8 mouse cellular contexts compared by ENCODE assay signal in genomic region chr19:53850166-53850922, GRCm38 (mm10). TPM values are rescaled to one million over a fixed set of nuclear protein-coding genes. Genes with fewer than 3 reads are reported as not detected.
A peak's percentile ranks its signal among the peaks of the same experiment; 100 is the strongest.
DNase-seq lines count a peak whose midpoint lies in the region; ATAC-seq and TF ChIP-seq lines count a peak whose summit lies in the region.

No protein-coding gene starts in this region.

- no peaks in the 10 kb centered on the region for H3K79me2 ChIP-seq in liver, adult 2 months (ENCODE audit: control insufficient read depth, insufficient read depth, low read length)

- H3K4me1 ChIP-seq in liver, adult 2 months (ENCODE audit: control insufficient read depth, insufficient read depth, low read length) = peaks cover 7% of the 10 kb centered on the region; the same call in 1 of the 2 replicates
- peaks cover 5% of the 10 kb centered on the region; the same call in 1 of the 2 replicates for H3K4me1 ChIP-seq in liver, embryonic 11.5 days (replicated peaks; ENCODE audit: control insufficient read depth, insufficient read depth, low read length)
- H3K4me1 ChIP-seq in hindbrain, postnatal 0 days (ENCODE audit: insufficient read depth, low read length) = peaks cover 32% of the 10 kb centered on the region
- H3K4me1 ChIP-seq in limb, embryonic 14.5 days (ENCODE audit: control insufficient read depth, insufficient read depth, low read length) = peaks cover 36% of the 10 kb centered on the region
- peaks cover 35% of the 10 kb centered on the region for H3K4me1 ChIP-seq in small intestine, adult 2 months (ENCODE audit: control insufficient read depth, insufficient read depth, insufficient read length, low read length)

- peak overlapping the region; percentile 75 for H3K27ac ChIP-seq in liver, adult 2 months (replicated peaks; ENCODE audit: insufficient read depth, low read depth, low read length)
- no peak overlapping the region for H3K27ac ChIP-seq in liver, embryonic 11.5 days (ENCODE audit: low read depth, low read length)
- H3K27ac ChIP-seq in hindbrain, postnatal 0 days = peak overlapping the region; percentile 91
- peak overlapping the region; percentile 52 for H3K27ac ChIP-seq in limb, embryonic 14.5 days (replicated peaks; ENCODE audit: low read depth, low read length)
- peak overlapping the region; percentile 78 for H3K27ac ChIP-seq in small intestine, adult 2 months (ENCODE audit: insufficient read depth, low read depth, low read length)

- peak; percentile 88 for DNase-seq in liver, adult 2 months (ENCODE audit: extremely low read depth, low read depth, low spot score)
- DNase-seq in liver, embryonic 11.5 days (ENCODE audit: low spot score) = no peak
- DNase-seq in cerebellum, adult 9-11 months = peak; percentile 75
- DNase-seq in gastrocnemius, postnatal 4 days (ENCODE audit: low spot score in 2 of 2) = peak; percentile 52 to 76
- DNase-seq in hindbrain, postnatal 0 days (ENCODE audit: low spot score) = peak; percentile 79
- peak; percentile 61 for DNase-seq in limb, embryonic 14.5 days (ENCODE audit: low spot score)
- no peak for DNase-seq in yolk sac, embryonic 10.5 days (ENCODE audit: low spot score)

- H3K36me3 ChIP-seq in liver, adult 2 months (ENCODE audit: control insufficient read depth, insufficient read depth, low read length) = no peaks in the 10 kb centered on the region
- no peaks in the 10 kb centered on the region for H3K36me3 ChIP-seq in liver, embryonic 11.5 days (ENCODE audit: control insufficient read depth, insufficient read depth, low read length)
- H3K36me3 ChIP-seq in hindbrain, postnatal 0 days (ENCODE audit: insufficient read depth, low read length) = no peaks in the 10 kb centered on the region
- no peaks in the 10 kb centered on the region for H3K36me3 ChIP-seq in limb, embryonic 14.5 days (ENCODE audit: control insufficient read depth, insufficient read depth, low read length)
- no peaks in the 10 kb centered on the region for H3K36me3 ChIP-seq in small intestine, adult 2 months (ENCODE audit: control insufficient read depth, insufficient read depth, low read length)

- no peak overlapping the region for H3K4me2 ChIP-seq in liver, embryonic 11.5 days
- H3K4me2 ChIP-seq in hindbrain, postnatal 0 days (ENCODE audit: low read depth, low read length) = 0 out of 2 replicates have a peak overlapping the region, but pooled peaks have one; percentile 16
- no peak overlapping the region; the same call in 1 of the 2 replicates for H3K4me2 ChIP-seq in limb, embryonic 14.5 days (replicated peaks; ENCODE audit: low read depth, low read length, severe bottlenecking)

- H3K4me3 ChIP-seq in liver, adult 2 months (ENCODE audit: insufficient read depth, low read depth, low read length) = no peak overlapping the region
- H3K4me3 ChIP-seq in liver, embryonic 11.5 days (ENCODE audit: low read depth, low read length) = no peak overlapping the region
- no peak overlapping the region for H3K4me3 ChIP-seq in hindbrain, postnatal 0 days (ENCODE audit: low read length)
- H3K4me3 ChIP-seq in limb, embryonic 14.5 days (replicated peaks; ENCODE audit: low read length) = no peak overlapping the region
- H3K4me3 ChIP-seq in small intestine, adult 2 months (ENCODE audit: low read depth, low read length) = no peak overlapping the region

- no peak for TF ChIP-seq POLR2A in liver, adult 2 months (IDR thresholded peaks at IDR 0.05; ENCODE audit: extremely low read depth, insufficient read depth, low read length)
- TF ChIP-seq POLR2A in limb, embryonic 14.5 days (IDR thresholded peaks at IDR 0.05; ENCODE audit: borderline replicate concordance, extremely low read depth, insufficient read depth, insufficient read length) = no peak
- no peak for TF ChIP-seq POLR2A in small intestine, adult 2 months (IDR thresholded peaks at IDR 0.05; ENCODE audit: low read depth, low read length)

- TF ChIP-seq CTCF in liver, adult 2 months (IDR thresholded peaks at IDR 0.05; ENCODE audit: low read depth, low read length) = no peak
- TF ChIP-seq CTCF in hindbrain, postnatal 0 days (IDR thresholded peaks at IDR 0.05; ENCODE audit: low read depth) = no peak
- TF ChIP-seq CTCF in small intestine, adult 2 months (IDR thresholded peaks at IDR 0.05; ENCODE audit: extremely low read depth, insufficient read length, insufficient replicate concordance, low read depth, low read length) = no peak

- 29% methylated on average over 18 of the region's 18 CpGs for WGBS in liver, adult 2 months
- WGBS in liver, embryonic 11.5 days = 72% methylated on average over 18 of the region's 18 CpGs
- 41% methylated on average over 18 of the region's 18 CpGs for WGBS in hindbrain, postnatal 0 days
- 23% methylated on average over 18 of the region's 18 CpGs for WGBS in limb, embryonic 14.5 days
- whole genome bisulfite sequencing in small intestine, adult 2 months = 24% methylated on average over 18 of the region's 18 CpGs

- ATAC-seq in liver, embryonic 11.5 days (replicated peaks; ENCODE audit: low FRiP score) = no peak
- no peak for ATAC-seq in hindbrain, postnatal 0 days
- ATAC-seq in limb, embryonic 14.5 days (ENCODE audit: low FRiP score, low read depth) = 0 out of 2 replicates have a peak, but pooled peaks have one; percentile 25

- peak overlapping the region; percentile 38; the same call in 1 of the 2 replicates for H3K9ac ChIP-seq in liver, adult 2 months (ENCODE audit: low read depth, low read length)
- H3K9ac ChIP-seq in liver, embryonic 11.5 days (ENCODE audit: low read depth, low read length) = no peak overlapping the region
- H3K9ac ChIP-seq in hindbrain, postnatal 0 days (replicated peaks; ENCODE audit: low read length) = no peak overlapping the region
- H3K9ac ChIP-seq in limb, embryonic 14.5 days (ENCODE audit: low read depth, low read length, severe bottlenecking) = no peak overlapping the region; the same call in 1 of the 2 replicates

- no peaks in the 10 kb centered on the region for H3K9me3 ChIP-seq in liver, embryonic 11.5 days (ENCODE audit: control insufficient read depth, low read length)
- no peaks in the 10 kb centered on the region for H3K9me3 ChIP-seq in hindbrain, postnatal 0 days (ENCODE audit: low read length)
- no peaks in the 10 kb centered on the region for H3K9me3 ChIP-seq in limb, embryonic 14.5 days (ENCODE audit: control insufficient read depth, low read length)

- no peaks in the 10 kb centered on the region for H3K27me3 ChIP-seq in liver, adult 2 months (ENCODE audit: control insufficient read depth, insufficient read depth, low read length)
- H3K27me3 ChIP-seq in liver, embryonic 11.5 days (replicated peaks; ENCODE audit: control insufficient read depth, insufficient read depth, low read length) = no peaks in the 10 kb centered on the region
- no peaks in the 10 kb centered on the region for H3K27me3 ChIP-seq in hindbrain, postnatal 0 days (ENCODE audit: insufficient read depth, low read length)
- H3K27me3 ChIP-seq in limb, embryonic 14.5 days (ENCODE audit: control insufficient read depth, insufficient read depth, low read length) = no peaks in the 10 kb centered on the region
- H3K27me3 ChIP-seq in small intestine, adult 2 months (ENCODE audit: control insufficient read depth, insufficient read depth, low read length) = no peaks in the 10 kb centered on the region

RNA-seq across cellular contexts. Expression of gene Pdcd4, which starts 41.7 kb away (rescaled TPM):
- total RNA-seq in liver, adult 2 months (2014; rRNA removed) = 89.5 and 92.5 TPM in 2 replicates
- 16.4 and 17.8 TPM in 2 replicates for polyA plus RNA-seq in liver, adult 2 months (2012; rRNA removed)
- polyA plus RNA-seq in liver, embryonic 11.5 days (2014; fragmentation: Nextera tagmentation; extraction: Ambion mirVana) = 48.2 and 50.1 TPM in 2 replicates
- total RNA-seq in gastrocnemius, postnatal 4 days (2021) = 10 to 100 TPM; 47.6 to 48.9 TPM
- total RNA-seq in hindbrain, postnatal 0 days (2014; rRNA removed) = 10.0 and 13.1 TPM in 2 replicates
- polyA plus RNA-seq in hindbrain, postnatal 0 days (2015; fragmentation: Nextera tagmentation; extraction: Ambion mirVana) = 83.9 and 90.8 TPM in 2 replicates
- 23.3 and 43.3 TPM in 2 replicates for polyA plus RNA-seq in limb, embryonic 14.5 days (2012; rRNA removed)
- 96.4 and 109 TPM in 2 replicates for polyA plus RNA-seq in limb, embryonic 14.5 days (2014; fragmentation: Nextera tagmentation; extraction: Ambion mirVana)
- polyA plus RNA-seq in small intestine, adult 2 months (2012; rRNA removed) = 1.9 and 3.8 TPM in 2 replicates

Comparison
In these comparisons a context has a peak if more than half of its experiments do, and no peak if none do; other contexts are left out.
1. DNase-seq: peak in liver, adult 2 months (single experiment), cerebellum, adult 9-11 months (single experiment), gastrocnemius, postnatal 4 days (2 of 2), hindbrain, postnatal 0 days (single experiment) and limb, embryonic 14.5 days (single experiment); none in liver, embryonic 11.5 days (single experiment) and yolk sac, embryonic 10.5 days (single experiment).